Mouse (Mus musculus) limb, embryonic 11.5 days (tissue): Measurements from ENCODE around the gene Nfya. TPM values are rescaled to one million over a fixed set of nuclear protein-coding genes. Genes with fewer than 3 reads are reported as not detected.

Experiments used
- ATAC-seq: fragments of 200-750 bp; cut with Nextera tagmentation; 2 replicates; pipeline ENCODE4 v1.8.0; 2017; ENCODE audit warnings: low read depth; ENCODE audit not compliant: insufficient number of reproducible peaks, low FRiP score, low TSS enrichment
- DNase-seq: peaks from one replicate; pipeline ENCODE4 v3.0.0-alpha.2; 2015; ENCODE audit warnings: low spot score
- H3K27ac ChIP-seq: fragments of 300-500 bp; sonication (generic); replicated peaks from 2 replicates; pipeline ENCODE4 v1.5.1; 2014; ENCODE audit warnings: low read depth, mild to moderate bottlenecking, low read length
- H3K27me3 ChIP-seq: fragments of 300-500 bp; sonication (generic); 2 replicates; pipeline ENCODE4 v1.6.1; 2014; ENCODE audit warnings: mild to moderate bottlenecking, low read length, mixed read lengths; ENCODE audit not compliant: control insufficient read depth, insufficient read depth
- H3K36me3 ChIP-seq: fragments of 300-500 bp; sonication (generic); 2 replicates; pipeline ENCODE4 v1.6.1; 2014; ENCODE audit warnings: mild to moderate bottlenecking, low read length, moderate library complexity, mixed read lengths; ENCODE audit not compliant: control insufficient read depth, insufficient read depth
- H3K4me1 ChIP-seq: fragments of 300-500 bp; sonication (generic); 2 replicates; pipeline ENCODE4 v1.6.1; 2014; ENCODE audit warnings: low read length, mixed read lengths; ENCODE audit not compliant: control insufficient read depth, insufficient read depth
- H3K4me2 ChIP-seq: fragments of 300-500 bp; sonication (generic); 2 replicates; pipeline ENCODE4 v1.6.1; 2014; ENCODE audit warnings: low read depth, mild to moderate bottlenecking, moderate library complexity; ENCODE audit not compliant: severe bottlenecking
- H3K4me3 ChIP-seq: fragments of 300-500 bp; sonication (generic); 2 replicates; pipeline ENCODE4 v1.5.1; 2014; ENCODE audit warnings: low read depth, low read length
- H3K9ac ChIP-seq: fragments of 300-500 bp; sonication (generic); 2 replicates; pipeline ENCODE4 v1.6.1; 2014; ENCODE audit warnings: mild to moderate bottlenecking, low read length
- H3K9me3 ChIP-seq: fragments of 300-500 bp; sonication (generic); 2 replicates; pipeline ENCODE4 v1.6.1; 2016; ENCODE audit warnings: low read length; ENCODE audit not compliant: control insufficient read depth
- WGBS: fragments of 180-500 bp; shearing (Covaris S2); extraction: QIAGEN DNeasy Blood & Tissue Kit; methylation state at CpG from one replicate; pipeline ENCODE4 v1.1.7; 2014; 5-methylcytosine and 5-hydroxymethylcytosine counted together
- polyA plus RNA-seq: library from polyadenylated mRNA; unstranded; fragments of >200 nt; fragmentation: Nextera tagmentation; extraction: Ambion mirVana; gene quantifications from 2 replicates; pipeline ENCODE4 v1.2.1, GENCODE M21; 2014

Nfya gene
- polyA plus RNA-seq, 1 experiment from 2014 or later = 31.2 TPM

DNA sequence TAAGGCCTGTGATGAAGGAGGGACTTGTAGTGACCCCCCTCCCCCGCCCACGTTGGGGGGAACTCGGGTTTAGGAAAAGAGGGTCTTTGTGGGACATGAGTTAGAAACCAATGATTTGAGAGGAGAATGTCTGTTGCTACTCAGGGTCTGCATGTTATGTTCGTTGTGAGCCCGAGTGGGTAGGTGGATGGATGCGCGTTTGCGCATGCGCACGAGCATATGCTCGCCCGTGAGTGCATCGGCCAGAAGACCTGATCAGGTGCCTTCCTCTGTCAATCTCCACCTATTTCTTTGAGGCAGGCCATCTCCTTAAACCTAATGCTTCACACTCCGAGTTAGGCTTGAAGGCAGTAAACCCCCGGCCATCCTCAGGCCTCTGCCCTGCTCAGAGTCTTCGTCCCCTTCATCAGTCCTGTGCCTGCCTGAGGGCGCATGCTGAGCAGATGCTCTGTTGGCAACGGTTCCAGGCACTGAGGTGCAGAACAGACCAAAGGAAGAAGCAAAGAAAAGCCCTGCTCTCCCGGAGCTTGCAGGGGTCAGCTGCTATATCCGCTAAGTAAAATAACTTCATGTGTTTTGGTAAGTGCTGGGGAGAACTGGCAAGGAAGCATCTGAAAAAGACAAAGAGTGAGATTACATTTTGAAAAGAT lies 23.4 kb upstream of the Nfya start:
- Histone ChIP-seq H3K36me3 (no peaks in the 10 kb centered on the region), H3K4me3 (no peak overlapping the region), H3K27me3 (no peaks in the 10 kb centered on the region), H3K4me2 (no peak overlapping the region), H3K9ac (no peak overlapping the region), H3K9me3 (no peaks in the 10 kb centered on the region), H3K27ac (no peak overlapping the region), H3K4me1 (peaks cover 8% of the 10 kb centered on the region)
- DNase-seq (no peak), ATAC-seq (no peak)
- WGBS = 84% methylated on average over 20 of the region's 20 CpGs

DNA sequence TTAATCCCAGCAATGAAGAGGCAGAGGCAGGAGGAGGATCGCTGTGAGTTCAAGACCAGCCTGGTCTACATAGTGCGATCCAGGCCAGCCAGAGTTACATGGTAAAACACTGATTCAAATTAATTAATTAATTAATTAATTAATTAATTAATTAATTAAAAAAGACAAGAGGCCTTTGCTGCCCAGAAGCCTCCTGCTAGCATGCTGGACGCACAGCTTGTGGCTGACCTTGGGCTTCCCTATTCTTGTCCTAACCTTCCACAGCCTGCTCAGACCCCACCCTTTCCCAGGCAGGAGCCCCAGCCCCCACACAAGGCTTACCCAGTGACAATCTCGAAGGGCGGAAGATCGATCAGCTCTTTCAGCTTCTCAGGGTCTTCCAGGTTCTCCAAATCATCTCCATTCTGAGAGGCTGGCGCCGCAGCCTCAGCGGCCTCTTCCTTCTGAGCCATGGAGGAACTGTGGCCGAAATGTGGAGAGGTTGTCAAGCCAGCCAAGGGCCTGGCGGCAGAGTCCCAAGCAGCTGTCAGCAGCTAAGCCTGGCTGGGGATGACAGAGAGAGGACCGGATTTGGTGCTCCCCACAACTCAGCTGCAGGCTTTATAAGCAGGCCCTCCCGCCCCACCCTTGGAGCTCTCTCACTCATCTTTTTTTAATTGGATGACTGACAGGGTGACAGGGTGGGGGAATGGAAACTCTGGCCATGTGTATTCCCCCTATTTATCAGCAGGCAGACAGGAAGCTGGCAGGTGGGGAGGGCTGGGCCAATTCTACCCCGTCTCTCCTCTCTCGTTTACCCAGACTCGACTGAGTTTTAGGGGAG lies 22.7 kb upstream of the Nfya start, which contains the start of gene Apobec2:
Apobec2 (minus strand) TSS at position 773 of the 823 bp plus-strand sequence.
- H3K36me3 ChIP-seq = no peaks in the 10 kb centered on the region
- H3K4me1 ChIP-seq = peaks cover 6% of the 10 kb centered on the region
- no peak within 1 kb of the TSS for H3K27ac ChIP-seq
- no peak within 1 kb of the TSS for H3K4me2 ChIP-seq
- no peak for DNase-seq
- no peaks in the 10 kb centered on the region for H3K9me3 ChIP-seq
- WGBS = 66% methylated on average over 16 of the region's 16 CpGs
- H3K9ac ChIP-seq = no peak within 1 kb of the TSS
- ATAC-seq = no peak
- no peak within 1 kb of the TSS for H3K4me3 ChIP-seq
- no peaks in the 10 kb centered on the region for H3K27me3 ChIP-seq

DNA sequence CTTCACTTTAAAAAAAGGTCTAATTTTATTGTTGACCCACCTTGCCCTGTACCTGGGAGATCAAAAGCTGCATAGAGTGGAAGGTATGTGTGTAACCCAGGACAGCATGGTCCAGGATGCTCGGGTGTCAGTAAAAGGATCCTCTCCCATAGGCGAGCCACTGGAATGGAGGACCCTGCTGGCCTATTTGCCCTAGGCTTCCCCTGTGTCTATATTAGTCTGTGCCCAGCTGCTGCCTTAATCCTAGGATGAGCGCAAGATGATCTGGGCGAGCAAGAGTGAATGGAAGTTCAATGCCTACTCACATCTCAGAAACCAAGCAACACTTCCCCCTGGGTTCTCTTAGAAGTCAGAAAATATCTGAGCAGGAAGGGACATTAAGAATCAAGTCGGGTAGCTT lies 21.3 kb upstream of the Nfya start:
- 78% methylated on average over 5 of the region's 5 CpGs for WGBS
- Histone ChIP-seq H3K9ac (no peak overlapping the region), H3K4me1 (peaks cover 10% of the 10 kb centered on the region), H3K9me3 (no peaks in the 10 kb centered on the region), H3K4me2 (no peak overlapping the region), H3K27me3 (no peaks in the 10 kb centered on the region), H3K27ac (no peak overlapping the region), H3K4me3 (no peak overlapping the region), H3K36me3 (no peaks in the 10 kb centered on the region)
- no peak for DNase-seq
- ATAC-seq = no peak

DNA sequence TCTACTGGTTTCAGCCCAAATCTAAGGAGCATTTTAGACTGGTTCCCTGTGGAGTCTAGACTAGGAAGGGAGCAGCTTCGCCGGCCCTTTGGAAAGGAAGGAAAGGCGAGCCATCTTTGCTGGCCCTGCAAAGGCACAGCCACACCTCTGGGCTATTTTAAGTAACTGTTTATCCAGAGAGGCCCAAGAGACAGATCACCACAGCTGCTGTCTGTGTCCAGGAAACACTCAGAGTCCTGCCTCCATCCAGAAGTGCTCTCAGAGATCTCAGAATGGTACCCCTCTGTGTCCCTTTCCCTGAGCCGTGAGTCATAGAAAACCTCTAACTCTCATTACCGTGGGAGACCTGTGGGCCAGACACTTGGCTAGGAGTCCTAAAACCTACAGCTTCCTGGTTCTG lies 20.7 kb upstream of the Nfya start:
- Histone ChIP-seq H3K4me1 (peaks cover 10% of the 10 kb centered on the region), H3K9ac (no peak overlapping the region), H3K4me3 (no peak overlapping the region), H3K27me3 (no peaks in the 10 kb centered on the region), H3K36me3 (no peaks in the 10 kb centered on the region), H3K9me3 (no peaks in the 10 kb centered on the region), H3K27ac (no peak overlapping the region), H3K4me2 (no peak overlapping the region)
- 53% methylated on average over 5 of the region's 5 CpGs for WGBS
- DNase-seq (no peak), ATAC-seq (no peak)

DNA sequence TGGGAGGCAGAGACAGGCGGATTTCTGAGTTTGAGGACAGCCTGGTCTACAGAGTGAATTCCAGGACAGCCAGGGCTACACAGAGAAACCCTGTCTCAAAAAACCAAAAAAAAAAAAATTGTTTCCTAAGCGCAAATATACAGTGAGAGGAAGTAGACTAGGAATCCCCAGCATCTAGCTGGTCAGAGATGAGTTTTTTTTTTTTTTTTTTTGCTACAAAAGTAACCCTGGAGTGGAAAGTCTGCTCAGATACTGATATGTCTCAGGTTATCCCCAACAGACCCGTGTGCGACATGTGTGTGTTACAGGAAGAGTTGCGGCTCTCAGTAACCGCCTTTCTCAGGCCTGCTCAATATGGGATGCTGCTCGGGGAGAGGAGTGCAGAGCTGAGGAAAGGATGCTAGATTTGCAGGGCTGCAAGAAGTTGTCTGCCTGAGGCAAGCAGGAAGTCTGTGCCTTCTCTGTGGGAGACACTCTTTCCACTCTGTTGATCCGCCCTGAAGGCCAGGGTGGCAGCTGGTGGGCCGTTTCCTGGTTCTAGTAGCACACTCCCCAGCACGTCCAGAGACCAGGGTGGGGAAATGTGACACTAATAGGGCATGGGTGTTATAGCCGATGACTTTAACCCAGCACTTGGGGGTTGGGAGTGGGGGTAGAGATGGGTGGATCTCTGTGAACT lies 18.3 kb upstream of the Nfya start:
- Histone ChIP-seq H3K27me3 (no peaks in the 10 kb centered on the region), H3K36me3 (no peaks in the 10 kb centered on the region), H3K4me3 (no peak overlapping the region), H3K27ac (no peak overlapping the region), H3K4me2 (no peak overlapping the region), H3K4me1 (peaks cover 10% of the 10 kb centered on the region), H3K9me3 (no peaks in the 10 kb centered on the region), H3K9ac (no peak overlapping the region)
- ATAC-seq (no peak), DNase-seq (no peak)
- WGBS = 56% methylated on average over 11 of the region's 11 CpGs

DNA sequence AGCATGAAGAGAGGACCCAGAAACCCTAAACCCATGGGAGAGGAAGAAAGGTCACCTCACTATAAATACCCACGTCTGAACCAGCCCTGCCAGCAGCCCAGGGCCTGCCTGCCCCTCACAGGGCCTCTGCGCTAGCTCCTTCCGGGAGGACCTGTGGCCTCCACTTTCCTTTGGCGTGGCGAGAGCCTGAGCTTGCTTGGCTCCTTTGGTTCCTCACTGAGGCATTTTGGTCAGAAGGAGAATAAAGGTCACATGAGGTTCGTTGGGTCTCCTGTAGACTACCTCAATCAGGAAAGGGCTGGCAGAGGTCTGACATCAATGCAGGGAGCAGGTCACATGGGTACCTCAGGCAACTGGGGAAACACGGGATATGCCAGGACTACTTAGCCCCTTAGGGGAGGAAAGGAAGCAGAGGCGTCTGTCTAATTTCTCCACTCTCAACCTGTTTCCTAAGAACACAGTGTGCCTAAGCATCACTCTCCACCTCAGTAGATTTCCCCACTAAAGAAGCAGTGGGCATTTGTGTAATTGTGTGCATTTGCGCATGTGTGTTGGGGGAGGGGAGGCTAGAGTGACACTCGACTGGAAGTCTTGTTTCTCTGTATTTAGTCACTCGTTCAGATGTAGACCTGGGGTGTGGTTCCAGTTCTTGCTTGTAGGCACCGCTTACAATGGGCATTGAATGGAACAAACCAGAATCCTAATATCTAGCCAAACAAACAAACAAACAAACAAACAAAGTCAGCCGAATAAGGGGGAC lies 17.5 kb upstream of the Nfya start:
- Histone ChIP-seq H3K27me3 (no peaks in the 10 kb centered on the region), H3K4me3 (no peak overlapping the region), H3K4me2 (no peak overlapping the region), H3K9me3 (no peaks in the 10 kb centered on the region), H3K27ac (no peak overlapping the region), H3K36me3 (no peaks in the 10 kb centered on the region), H3K4me1 (peaks cover 10% of the 10 kb centered on the region), H3K9ac (no peak overlapping the region)
- WGBS = 66% methylated on average over 13 of the region's 13 CpGs
- DNase-seq (no peak), ATAC-seq (peak; percentile 45; the same call in 1 of the 2 replicates)

DNA sequence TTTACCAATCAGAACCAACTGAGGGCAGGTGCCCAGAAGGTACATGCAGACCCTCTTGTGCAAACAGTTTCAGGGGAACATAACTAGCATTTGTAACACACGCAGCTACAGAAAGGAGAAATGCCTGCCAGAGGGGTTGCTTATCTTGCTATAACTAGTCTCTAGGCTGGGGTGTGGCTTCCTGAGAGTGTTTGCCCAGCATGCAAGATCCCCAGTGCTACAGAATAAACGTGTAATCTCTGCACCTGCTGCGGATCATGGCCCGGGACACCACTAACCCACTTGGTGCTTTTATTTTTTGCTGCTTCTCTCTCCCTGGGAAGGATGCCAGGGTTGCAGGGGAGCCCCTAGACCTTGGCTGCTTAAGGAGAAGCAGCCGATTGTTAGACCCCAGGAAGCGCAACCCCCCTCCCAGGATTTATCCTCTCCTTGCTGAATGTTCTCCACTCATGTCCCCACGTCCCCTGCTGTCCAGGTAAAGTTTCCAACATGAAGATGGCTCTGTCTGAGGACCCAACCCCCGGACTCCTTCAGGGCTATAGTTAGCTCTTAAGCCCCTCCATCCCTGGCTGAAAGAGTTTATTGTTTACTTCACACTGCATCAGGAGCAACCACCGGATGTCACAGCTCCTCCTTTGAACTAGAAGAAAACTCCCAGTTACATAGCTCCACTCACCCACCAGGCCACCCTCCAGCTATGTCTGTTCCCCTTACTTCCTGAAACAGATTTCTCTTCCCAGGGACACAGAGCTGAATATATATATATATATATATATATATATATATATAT lies 16.3 kb upstream of the Nfya start:
- DNase-seq = no peak
- 55% methylated on average over 9 of the region's 9 CpGs for WGBS

More for the DNA sequence above, 16.3 kb upstream of the Nfya start:
- Histone ChIP-seq H3K36me3 (no peaks in the 10 kb centered on the region), H3K27me3 (no peaks in the 10 kb centered on the region), H3K4me3 (no peak overlapping the region), H3K4me2 (no peak overlapping the region), H3K9ac (no peak overlapping the region), H3K9me3 (no peaks in the 10 kb centered on the region), H3K4me1 (peaks cover 10% of the 10 kb centered on the region), H3K27ac (no peak overlapping the region)
- no peak for ATAC-seq
